Mouse (Mus musculus): ENCODE data around the gene Lima1. TPM values are rescaled to one million over a fixed set of nuclear protein-coding genes. Genes with fewer than 3 reads are reported as not detected.

The Lima1 gene
- polyA plus RNA-seq, 1 experiment: 140 TPM

DNA sequence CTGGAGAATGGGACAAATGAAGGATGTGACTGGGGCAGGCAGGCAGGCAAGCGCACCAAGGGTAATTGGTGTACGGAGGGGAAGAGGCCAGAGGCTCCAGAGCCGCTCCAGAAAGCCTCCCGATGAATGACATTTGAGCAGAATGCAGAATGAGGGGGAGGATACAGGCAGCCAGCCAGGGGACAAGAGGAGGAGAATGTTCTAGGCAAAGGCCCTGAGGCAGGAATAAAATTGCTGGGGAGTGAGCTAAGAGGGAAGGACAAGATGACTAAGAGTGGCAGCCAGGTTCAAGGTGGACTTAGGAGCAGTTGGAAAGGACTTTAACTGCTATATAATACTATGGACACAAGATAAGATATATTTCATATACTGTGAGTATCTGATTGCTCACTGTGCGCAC is 9.3 kb downstream of the Lima1 start:
- TF ChIP-seq POLR2A (IDR thresholded peaks at IDR 0.05; ENCODE audit: insufficient read length, low read depth) (no peak), USF1 (IDR thresholded peaks at IDR 0.05; ENCODE audit: low read depth) (no peak), MAX (IDR thresholded peaks at IDR 0.05; ENCODE audit: low read depth) (no peak), MYOG (IDR thresholded peaks at IDR 0.05; ENCODE audit: control insufficient read depth in 1 of 3, insufficient read depth in 1 of 3, insufficient read length in 2 of 3, low read depth in 2 of 3) (no peak), TCF3 (IDR thresholded peaks at IDR 0.05; ENCODE audit: insufficient read length, low read depth) (no peak), MYOD1 (IDR thresholded peaks at IDR 0.05; ENCODE audit: control insufficient read depth in 1 of 3, insufficient read length in 2 of 3, low read depth in 2 of 3) (no peak), CEBPB (IDR thresholded peaks at IDR 0.05; ENCODE audit: insufficient read depth, poor library complexity, severe bottlenecking) (no peak), POLR2AphosphoS2 (IDR thresholded peaks at IDR 0.05; ENCODE audit: insufficient read length, low read depth) (no peak), REST (IDR thresholded peaks at IDR 0.05; ENCODE audit: insufficient read depth, insufficient read length) (no peak), SRF (IDR thresholded peaks at IDR 0.05; ENCODE audit: control insufficient read depth, insufficient read length, low read depth) (no peak), E2F4 (IDR thresholded peaks at IDR 0.05; ENCODE audit: insufficient read depth) (no peak), TCF12 (IDR thresholded peaks at IDR 0.05; ENCODE audit: insufficient read depth, poor library complexity, severe bottlenecking) (no peak)
- Histone ChIP-seq H3K4me2 (ENCODE audit: low read depth) (peak overlapping the region; percentile 24), H3K79me2 (ENCODE audit: control insufficient read depth, insufficient read depth) (no peaks in the 10 kb centered on the region), H3K27me3 (ENCODE audit: control insufficient read depth, insufficient read depth, insufficient read length) (no peaks in the 10 kb centered on the region), H3K36me3 (ENCODE audit: control insufficient read depth, insufficient read depth) (peaks cover 6% of the 10 kb centered on the region), H3K4me3 (no peak overlapping the region), H3ac (ENCODE audit: control insufficient read depth, insufficient read length) (no peak overlapping the region)

DNA sequence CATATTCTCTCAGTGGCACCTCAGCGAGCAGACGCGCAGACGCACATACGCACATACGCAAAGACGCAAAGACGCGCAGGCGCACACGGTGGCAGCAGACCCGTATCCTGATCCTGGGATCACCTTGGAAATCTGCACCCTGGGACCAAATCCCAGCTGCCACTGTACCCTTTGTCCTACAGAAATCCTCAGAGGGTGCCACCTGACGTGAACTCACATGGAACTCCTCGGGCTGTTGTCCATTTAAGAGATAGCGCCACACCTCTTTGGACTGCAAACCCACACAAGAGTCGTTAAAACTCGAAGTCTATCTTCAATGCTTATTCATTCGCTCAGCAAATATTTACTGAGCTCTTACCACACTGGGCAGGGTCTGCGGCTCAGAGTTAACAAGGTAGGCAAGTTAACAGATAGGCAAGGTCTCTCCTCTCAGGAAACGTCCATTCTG is 9.7 kb downstream of the Lima1 start:
- Histone ChIP-seq H3K4me3 (no peak overlapping the region), H3K36me3 (ENCODE audit: control insufficient read depth, insufficient read depth) (peaks cover 6% of the 10 kb centered on the region), H3ac (ENCODE audit: control insufficient read depth, insufficient read length) (no peak overlapping the region), H3K79me2 (ENCODE audit: control insufficient read depth, insufficient read depth) (no peaks in the 10 kb centered on the region), H3K27me3 (ENCODE audit: control insufficient read depth, insufficient read depth, insufficient read length) (no peaks in the 10 kb centered on the region), H3K4me2 (ENCODE audit: low read depth) (no peak overlapping the region)
- no peak for TF ChIP-seq MYOG (IDR thresholded peaks at IDR 0.05; ENCODE audit: control insufficient read depth in 1 of 3, insufficient read depth in 1 of 3, insufficient read length in 2 of 3, low read depth in 2 of 3)
- no peak for TF ChIP-seq MAX (IDR thresholded peaks at IDR 0.05; ENCODE audit: low read depth)
- TF ChIP-seq POLR2AphosphoS2 (IDR thresholded peaks at IDR 0.05; ENCODE audit: insufficient read length, low read depth): no peak
- TF ChIP-seq E2F4 (IDR thresholded peaks at IDR 0.05; ENCODE audit: insufficient read depth): no peak
- TF ChIP-seq POLR2A (IDR thresholded peaks at IDR 0.05; ENCODE audit: insufficient read length, low read depth): no peak
- TF ChIP-seq REST (IDR thresholded peaks at IDR 0.05; ENCODE audit: insufficient read depth, insufficient read length): no peak
- no peak for TF ChIP-seq TCF12 (IDR thresholded peaks at IDR 0.05; ENCODE audit: insufficient read depth, poor library complexity, severe bottlenecking)
- no peak for TF ChIP-seq USF1 (IDR thresholded peaks at IDR 0.05; ENCODE audit: low read depth)
- TF ChIP-seq TCF3 (IDR thresholded peaks at IDR 0.05; ENCODE audit: insufficient read length, low read depth): no peak
- TF ChIP-seq SRF (IDR thresholded peaks at IDR 0.05; ENCODE audit: control insufficient read depth, insufficient read length, low read depth): no peak
- no peak for TF ChIP-seq CEBPB (IDR thresholded peaks at IDR 0.05; ENCODE audit: insufficient read depth, poor library complexity, severe bottlenecking)
- no peak for TF ChIP-seq MYOD1 (IDR thresholded peaks at IDR 0.05; ENCODE audit: control insufficient read depth in 1 of 3, insufficient read length in 2 of 3, low read depth in 2 of 3)

DNA sequence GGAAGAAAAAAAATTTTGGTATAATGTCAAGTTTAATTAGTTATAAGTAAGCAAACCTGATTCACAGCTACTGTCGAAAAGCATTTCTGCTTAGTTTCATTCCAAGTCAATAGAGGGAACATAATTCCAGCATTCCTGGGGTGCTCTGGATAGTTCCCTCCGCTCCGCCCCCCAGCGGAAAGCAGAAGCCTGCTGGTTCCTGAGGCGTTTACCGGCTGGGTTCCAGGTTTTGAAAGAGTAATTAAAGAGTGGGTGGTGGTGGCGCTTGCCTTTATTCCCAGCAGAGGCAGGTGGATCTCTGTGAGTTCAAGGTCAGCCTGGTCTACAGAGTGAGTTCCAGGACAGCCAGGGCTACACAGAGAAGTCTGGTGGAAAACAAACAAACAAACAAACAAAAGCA is 10.2 kb downstream of the Lima1 start:
- Histone ChIP-seq H3K27me3 (ENCODE audit: control insufficient read depth, insufficient read depth, insufficient read length) (no peaks in the 10 kb centered on the region), H3ac (ENCODE audit: control insufficient read depth, insufficient read length) (no peak overlapping the region), H3K79me2 (ENCODE audit: control insufficient read depth, insufficient read depth) (no peaks in the 10 kb centered on the region), H3K36me3 (ENCODE audit: control insufficient read depth, insufficient read depth) (peaks cover 6% of the 10 kb centered on the region), H3K4me2 (ENCODE audit: low read depth) (no peak overlapping the region), H3K4me3 (no peak overlapping the region)
- TF ChIP-seq TCF3 (IDR thresholded peaks at IDR 0.05; ENCODE audit: insufficient read length, low read depth) (no peak), MYOG (IDR thresholded peaks at IDR 0.05; ENCODE audit: control insufficient read depth in 1 of 3, insufficient read depth in 1 of 3, insufficient read length in 2 of 3, low read depth in 2 of 3) (no peak), MYOD1 (IDR thresholded peaks at IDR 0.05; ENCODE audit: control insufficient read depth in 1 of 3, insufficient read length in 2 of 3, low read depth in 2 of 3) (no peak), POLR2A (IDR thresholded peaks at IDR 0.05; ENCODE audit: insufficient read length, low read depth) (no peak), USF1 (IDR thresholded peaks at IDR 0.05; ENCODE audit: low read depth) (no peak), TCF12 (IDR thresholded peaks at IDR 0.05; ENCODE audit: insufficient read depth, poor library complexity, severe bottlenecking) (no peak), E2F4 (IDR thresholded peaks at IDR 0.05; ENCODE audit: insufficient read depth) (no peak), REST (IDR thresholded peaks at IDR 0.05; ENCODE audit: insufficient read depth, insufficient read length) (no peak), CEBPB (IDR thresholded peaks at IDR 0.05; ENCODE audit: insufficient read depth, poor library complexity, severe bottlenecking) (no peak), POLR2AphosphoS2 (IDR thresholded peaks at IDR 0.05; ENCODE audit: insufficient read length, low read depth) (no peak), SRF (IDR thresholded peaks at IDR 0.05; ENCODE audit: control insufficient read depth, insufficient read length, low read depth) (no peak), MAX (IDR thresholded peaks at IDR 0.05; ENCODE audit: low read depth) (no peak)

- peaks cover 6% of the 10 kb centered on the region for H3K36me3 ChIP-seq (ENCODE audit: control insufficient read depth, insufficient read depth)
- no peak overlapping the region for H3K4me2 ChIP-seq (ENCODE audit: low read depth)
- TF ChIP-seq USF1 (IDR thresholded peaks at IDR 0.05; ENCODE audit: low read depth): no peak
- TF ChIP-seq MYOD1 (IDR thresholded peaks at IDR 0.05; ENCODE audit: control insufficient read depth in 1 of 3, insufficient read length in 2 of 3, low read depth in 2 of 3): no peak
- no peak for TF ChIP-seq MAX (IDR thresholded peaks at IDR 0.05; ENCODE audit: low read depth)
- no peak for TF ChIP-seq E2F4 (IDR thresholded peaks at IDR 0.05; ENCODE audit: insufficient read depth)
- TF ChIP-seq POLR2A (IDR thresholded peaks at IDR 0.05; ENCODE audit: insufficient read length, low read depth): no peak
- TF ChIP-seq CEBPB (IDR thresholded peaks at IDR 0.05; ENCODE audit: insufficient read depth, poor library complexity, severe bottlenecking): no peak
- no peak for TF ChIP-seq MYOG (IDR thresholded peaks at IDR 0.05; ENCODE audit: control insufficient read depth in 1 of 3, insufficient read depth in 1 of 3, insufficient read length in 2 of 3, low read depth in 2 of 3)
- H3K27me3 ChIP-seq (ENCODE audit: control insufficient read depth, insufficient read depth, insufficient read length): no peaks in the 10 kb centered on the region
- H3K79me2 ChIP-seq (ENCODE audit: control insufficient read depth, insufficient read depth): no peaks in the 10 kb centered on the region
- no peak overlapping the region for H3K4me3 ChIP-seq
- no peak overlapping the region for H3ac ChIP-seq (ENCODE audit: control insufficient read depth, insufficient read length)
These were observed 11.5 kb downstream of the Lima1 start for GRCm38 (mm10) chr15:99863786-99864185.
